ENCODE assay signal across 8 mouse cellular contexts in the genomic region with DNA sequence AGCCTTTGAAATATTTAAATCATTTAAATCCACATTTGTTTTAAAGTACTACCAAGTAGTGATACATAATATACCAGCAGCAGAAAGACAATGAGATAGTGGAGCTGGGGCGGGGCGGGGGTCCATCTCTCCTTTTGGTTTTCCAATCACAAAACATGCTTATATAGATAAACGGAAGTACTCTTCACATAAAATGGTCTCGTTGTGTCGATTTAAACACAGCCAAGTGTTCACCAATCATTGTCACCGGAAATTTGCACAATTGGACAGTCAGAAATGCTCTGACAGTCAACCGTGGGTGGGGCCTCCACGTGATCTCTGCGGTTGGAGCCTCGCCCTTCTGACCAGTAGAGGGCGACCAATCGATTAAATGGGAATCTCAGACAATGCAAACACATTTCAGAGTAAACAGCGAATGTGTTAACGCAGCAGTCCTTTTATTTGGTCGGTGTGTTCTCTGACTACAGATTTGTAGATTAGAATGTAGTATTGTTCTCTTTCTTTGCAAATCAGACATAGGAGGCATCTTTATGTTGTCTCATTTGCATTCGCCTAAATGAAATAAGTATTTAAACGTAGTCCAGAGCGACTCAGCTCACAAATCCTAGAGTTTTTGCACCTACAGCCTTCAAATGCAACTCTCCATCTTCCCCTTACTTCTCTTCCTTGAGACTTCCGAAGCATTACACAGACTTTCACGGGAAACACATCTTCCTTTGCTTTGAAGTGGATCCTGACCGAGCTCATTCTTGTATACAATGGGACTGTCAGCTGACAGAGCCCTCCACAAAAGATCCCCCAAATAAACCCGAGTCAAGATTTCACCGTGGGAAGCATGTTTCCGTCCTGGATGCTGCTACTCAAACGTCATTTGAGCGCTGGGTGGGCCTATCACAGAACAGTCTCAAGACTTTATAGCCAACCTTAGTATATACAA. TPM values are rescaled to one million over a fixed set of nuclear protein-coding genes. Genes with fewer than 3 reads are reported as not detected.
DNase-seq lines count a peak whose midpoint lies in the region; ATAC-seq lines count a peak whose summit lies in the region.

No protein-coding gene starts in this region.

- peak overlapping the region; percentile 62 for H3K27ac ChIP-seq in brown adipose tissue, adult 24 weeks (replicated peaks; ENCODE audit: low read depth, low read length)
- H3K27ac ChIP-seq in heart, embryonic 13.5 days (replicated peaks): peak overlapping the region; percentile 70
- H3K27ac ChIP-seq in liver, embryonic 12.5 days: peak overlapping the region; percentile 21; the same call in 1 of the 2 replicates
- peak overlapping the region; percentile 90 for H3K27ac ChIP-seq in stomach, embryonic 15.5 days

- peak overlapping the region; percentile 91 for H3K4me2 ChIP-seq in heart, embryonic 13.5 days
- H3K4me2 ChIP-seq in liver, embryonic 12.5 days: peak overlapping the region; percentile 75
- peak overlapping the region; percentile 86 for H3K4me2 ChIP-seq in stomach, embryonic 15.5 days

- H3K4me3 ChIP-seq in brown adipose tissue, adult 24 weeks (ENCODE audit: insufficient read depth, low read depth, low read length): peak overlapping the region; percentile 61
- H3K4me3 ChIP-seq in heart, embryonic 13.5 days: peak overlapping the region; percentile 63
- peak overlapping the region; percentile 55 for H3K4me3 ChIP-seq in liver, embryonic 12.5 days
- peak overlapping the region; percentile 51 for H3K4me3 ChIP-seq in stomach, embryonic 15.5 days (replicated peaks)

- peak overlapping the region; percentile 76 for H3K9ac ChIP-seq in heart, embryonic 13.5 days
- H3K9ac ChIP-seq in liver, embryonic 12.5 days: no peak overlapping the region
- H3K9ac ChIP-seq in stomach, embryonic 15.5 days: 0 out of 2 replicates have a peak overlapping the region, but pooled peaks have one; percentile 5

- H3K27me3 ChIP-seq in heart, embryonic 13.5 days (replicated peaks): peaks cover 4% of the 10 kb centered on the region
- peaks cover 33% of the 10 kb centered on the region for H3K27me3 ChIP-seq in liver, embryonic 12.5 days (replicated peaks)
- H3K27me3 ChIP-seq in stomach, embryonic 15.5 days (replicated peaks): no peaks in the 10 kb centered on the region

- no peaks in the 10 kb centered on the region for H3K36me3 ChIP-seq in heart, embryonic 13.5 days
- H3K36me3 ChIP-seq in liver, embryonic 12.5 days: no peaks in the 10 kb centered on the region
- no peaks in the 10 kb centered on the region for H3K36me3 ChIP-seq in stomach, embryonic 15.5 days

- peaks cover 5% of the 10 kb centered on the region for H3K4me1 ChIP-seq in brown adipose tissue, adult 24 weeks (ENCODE audit: control insufficient read depth, insufficient read depth, insufficient read length, low read length)
- H3K4me1 ChIP-seq in heart, embryonic 13.5 days: peaks cover 18% of the 10 kb centered on the region
- peaks cover 22% of the 10 kb centered on the region for H3K4me1 ChIP-seq in liver, embryonic 12.5 days
- peaks cover 3% of the 10 kb centered on the region; the same call in 1 of the 2 replicates for H3K4me1 ChIP-seq in stomach, embryonic 15.5 days

- peak; percentile 48; the same call in 1 of the 2 replicates for ATAC-seq in heart, embryonic 13.5 days (ENCODE audit: extremely low read depth, insufficient number of reproducible peaks, low FRiP score, low TSS enrichment)
- peak; percentile 50 for ATAC-seq in liver, embryonic 12.5 days
- peak; percentile 70 for ATAC-seq in stomach, embryonic 15.5 days (ENCODE audit: insufficient read depth, low FRiP score, low read depth)

- H3K9me3 ChIP-seq in heart, embryonic 13.5 days: no peaks in the 10 kb centered on the region
- no peaks in the 10 kb centered on the region for H3K9me3 ChIP-seq in liver, embryonic 12.5 days (replicated peaks)
- no peaks in the 10 kb centered on the region for H3K9me3 ChIP-seq in stomach, embryonic 15.5 days

- WGBS in heart, embryonic 13.5 days: 19% methylated on average over 26 of the region's 26 CpGs
- WGBS in liver, embryonic 12.5 days (ENCODE audit: insufficient replicate concordance): 19% methylated on average over 26 of the region's 26 CpGs
- 15% methylated on average over 26 of the region's 26 CpGs for WGBS in stomach, embryonic 15.5 days

- peak; percentile 95 for DNase-seq in CD4-positive, CD25-positive, alpha-beta regulatory T cell, adult 2 months (ENCODE audit: low read depth, low spot score)
- peak; percentile 66 for DNase-seq in fat pad, adult 2 months (ENCODE audit: extremely low read depth, low read depth, low spot score)
- DNase-seq in kidney, postnatal 10 days: peak; percentile 91
- DNase-seq in natural killer cell, adult 2 months (ENCODE audit: low spot score in 2 of 2): peak; percentile 95 to 96

RNA-seq across cellular contexts. Expression of a gene that starts 8.3 kb away (rescaled TPM):
- not detected in 2 replicates for polyA plus RNA-seq in brown adipose tissue, adult 24 weeks (2012; ENCODE audit: insufficient read depth, insufficient read length, missing spikeins)
- 0.19 TPM in 1 of 2 replicates, not detected in the other for polyA plus RNA-seq in heart, embryonic 13.5 days (2015; fragmentation: Nextera tagmentation; extraction: Ambion mirVana)
- polyA plus RNA-seq in liver, embryonic 12.5 days (2016; fragmentation: Nextera tagmentation; extraction: Ambion mirVana): not detected in 2 replicates
- polyA plus RNA-seq in stomach, embryonic 15.5 days (2015; fragmentation: Nextera tagmentation; extraction: Ambion mirVana): 0.33 and 0.52 TPM in 2 replicates

RNA-seq across cellular contexts. Expression of a gene that starts 38.1 kb away (rescaled TPM):
- 1.4 TPM in 1 of 2 replicates, not detected in the other for polyA plus RNA-seq in brown adipose tissue, adult 24 weeks (2012; ENCODE audit: insufficient read depth, insufficient read length, missing spikeins)
- 8.6 and 10.1 TPM in 2 replicates for polyA plus RNA-seq in heart, embryonic 13.5 days (2015; fragmentation: Nextera tagmentation; extraction: Ambion mirVana)
- 8.6 and 9.0 TPM in 2 replicates for polyA plus RNA-seq in liver, embryonic 12.5 days (2016; fragmentation: Nextera tagmentation; extraction: Ambion mirVana)
- polyA plus RNA-seq in stomach, embryonic 15.5 days (2015; fragmentation: Nextera tagmentation; extraction: Ambion mirVana): 14.7 and 14.8 TPM in 2 replicates

RNA-seq across cellular contexts. Expression of a gene that starts 38.2 kb away (rescaled TPM):
- 10.2 and 14.4 TPM in 2 replicates for polyA plus RNA-seq in brown adipose tissue, adult 24 weeks (2012; ENCODE audit: insufficient read depth, insufficient read length, missing spikeins)
- polyA plus RNA-seq in heart, embryonic 13.5 days (2015; fragmentation: Nextera tagmentation; extraction: Ambion mirVana): 8.7 and 9.6 TPM in 2 replicates
- polyA plus RNA-seq in liver, embryonic 12.5 days (2016; fragmentation: Nextera tagmentation; extraction: Ambion mirVana): 1.6 and 1.9 TPM in 2 replicates
- 8.7 and 8.8 TPM in 2 replicates for polyA plus RNA-seq in stomach, embryonic 15.5 days (2015; fragmentation: Nextera tagmentation; extraction: Ambion mirVana)

Comparison
In these comparisons a context has a peak if more than half of its experiments do, and no peak if none do; other contexts are left out.
1. Peak in every context shown above with its lines: DNase-seq, ATAC-seq, H3K4me3 ChIP-seq and H3K27ac ChIP-seq.
2. H3K27ac ChIP-seq: peak in every context shown above with its lines; median percentile 90 in stomach, embryonic 15.5 days; 70 in heart, embryonic 13.5 days; 62 in brown adipose tissue, adult 24 weeks; 21 in liver, embryonic 12.5 days.